Mouse (Mus musculus): ENCODE results near the gene Tspan18. TPM values are rescaled to one million over a fixed set of nuclear protein-coding genes. Genes with fewer than 3 reads are reported as not detected.

The Tspan18 gene
- polyA plus RNA-seq, 1 experiment from 2014 or later: 16.9 TPM

DNA sequence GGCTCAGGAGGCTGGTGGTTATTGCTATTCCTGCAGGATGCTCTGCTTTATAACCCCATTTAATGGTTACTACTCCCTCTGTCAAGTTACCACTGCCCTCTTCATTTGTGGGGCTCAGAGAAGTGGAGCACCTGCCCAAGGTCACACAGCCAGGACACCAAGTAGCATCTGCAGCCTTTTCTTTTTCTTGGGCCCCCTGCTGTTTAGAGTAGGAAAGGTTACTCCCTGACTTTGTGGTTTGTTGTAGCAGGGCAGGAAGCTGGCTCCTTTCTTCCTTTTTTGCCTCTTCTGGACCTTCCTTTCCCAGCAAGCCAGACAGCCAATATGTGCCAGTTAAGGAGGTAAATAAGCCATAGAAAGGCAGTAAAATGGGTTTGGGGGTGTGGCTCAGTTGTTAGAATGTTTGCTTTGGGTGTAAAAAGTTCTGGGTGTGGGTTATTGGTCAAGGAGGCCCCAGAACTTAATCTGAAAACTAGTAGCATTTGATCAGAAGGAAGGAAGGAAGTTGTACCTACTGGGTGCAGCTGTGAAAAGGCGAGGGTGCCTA lies 179.7 kb downstream of the Tspan18 start:
- Histone ChIP-seq H3K4me3 (no peak overlapping the region), H3K9me3 (no peaks in the 10 kb centered on the region), H3K36me3 (no peaks in the 10 kb centered on the region), H3K27me3 (no peaks in the 10 kb centered on the region), H3K4me1 (peaks cover 16% of the 10 kb centered on the region), H3K4me2 (replicated peaks) (no peak overlapping the region), H3K9ac (replicated peaks) (no peak overlapping the region), H3K27ac (replicated peaks) (no peak overlapping the region)
- no peak for ATAC-seq (replicated peaks)
- WGBS: 92% methylated on average over 1 of the region's 1 CpGs

DNA sequence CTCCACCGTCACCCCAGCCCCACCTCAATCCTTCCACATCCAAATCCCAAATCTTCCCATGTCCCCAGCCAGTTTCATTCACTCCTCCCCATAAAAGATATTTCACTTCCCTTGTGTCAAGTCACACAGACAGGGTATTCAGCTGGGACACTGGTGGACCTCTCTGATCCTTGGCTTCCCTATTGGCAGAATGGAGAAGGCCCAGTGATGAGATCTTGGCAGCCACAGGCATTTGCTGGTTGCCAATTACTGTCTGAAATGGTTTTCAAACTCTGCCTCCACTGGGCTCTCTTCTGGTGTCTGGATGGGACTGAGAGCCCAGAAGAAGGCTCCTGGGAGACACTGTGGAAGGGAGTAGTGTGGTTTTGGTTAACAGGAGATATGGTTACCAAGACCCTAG lies 180.5 kb downstream of the Tspan18 start:
- H3K4me3 ChIP-seq: no peak overlapping the region
- H3K27me3 ChIP-seq: no peaks in the 10 kb centered on the region
- H3K9ac ChIP-seq (replicated peaks): no peak overlapping the region
- no peaks in the 10 kb centered on the region for H3K36me3 ChIP-seq
- 72% methylated on average over 1 of the region's 1 CpGs for WGBS
- H3K27ac ChIP-seq (replicated peaks): no peak overlapping the region
- no peak overlapping the region for H3K4me2 ChIP-seq (replicated peaks)
- no peak for ATAC-seq (replicated peaks)
- H3K9me3 ChIP-seq: no peaks in the 10 kb centered on the region
- H3K4me1 ChIP-seq: peaks cover 16% of the 10 kb centered on the region

DNA sequence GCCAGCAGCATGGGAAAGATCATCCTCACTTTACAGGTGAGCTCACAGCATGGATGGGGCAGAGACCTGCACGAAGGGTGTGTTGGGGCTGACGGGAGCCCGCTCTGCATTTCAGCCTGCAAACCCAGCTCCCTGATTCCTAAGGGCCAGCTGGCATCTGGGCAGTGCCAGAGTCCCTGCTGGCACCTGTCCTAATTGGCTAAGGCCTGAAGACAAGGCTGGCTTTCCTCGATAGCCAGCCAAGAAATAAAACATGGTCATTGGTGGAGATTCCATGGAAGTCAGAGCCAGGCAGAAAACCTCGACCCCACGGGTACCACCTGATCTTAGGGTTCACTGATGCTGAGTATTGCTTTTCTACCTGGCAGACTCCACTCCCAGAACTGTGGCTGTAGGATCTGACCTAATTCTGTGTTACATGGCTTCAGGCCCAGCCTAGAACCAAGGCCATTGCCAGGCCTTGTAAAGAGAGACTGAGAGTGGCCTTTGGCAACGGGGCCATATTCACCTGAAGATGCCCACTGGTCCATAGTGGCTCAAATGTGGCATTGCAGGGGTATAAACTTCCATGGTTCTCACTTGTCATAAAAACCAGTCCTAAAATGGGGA lies 181.3 kb downstream of the Tspan18 start:
- Histone ChIP-seq H3K4me1 (peaks cover 16% of the 10 kb centered on the region), H3K9ac (replicated peaks) (no peak overlapping the region), H3K27me3 (no peaks in the 10 kb centered on the region), H3K4me3 (no peak overlapping the region), H3K27ac (replicated peaks) (no peak overlapping the region), H3K36me3 (no peaks in the 10 kb centered on the region), H3K9me3 (no peaks in the 10 kb centered on the region), H3K4me2 (replicated peaks) (no peak overlapping the region)
- WGBS: 52% methylated on average over 7 of the region's 7 CpGs
- ATAC-seq (replicated peaks): peak; percentile 53; the same call in 1 of the 2 replicates

DNA sequence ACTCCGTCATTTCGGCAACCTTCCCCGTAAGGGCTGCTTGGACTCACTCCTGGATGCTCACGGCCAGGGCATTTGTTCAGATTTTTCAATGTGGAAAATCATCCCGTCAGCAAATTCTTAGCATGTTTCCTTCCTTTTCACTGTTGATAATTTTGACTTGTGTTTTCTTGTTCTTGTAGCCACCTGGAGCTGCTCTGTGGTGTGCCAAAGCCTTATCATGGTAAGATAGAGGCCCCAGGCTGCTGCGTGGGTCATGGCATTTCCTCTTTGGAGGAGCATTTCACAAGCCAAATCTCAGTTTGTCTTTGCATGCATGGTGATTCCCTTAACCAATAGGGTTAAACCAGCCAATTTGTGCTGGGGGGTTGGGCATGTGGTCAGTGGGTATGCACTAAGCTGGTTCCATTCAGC lies 182.1 kb downstream of the Tspan18 start:
- H3K27me3 ChIP-seq: no peaks in the 10 kb centered on the region
- H3K9ac ChIP-seq (replicated peaks): no peak overlapping the region
- no peak overlapping the region for H3K4me2 ChIP-seq (replicated peaks)
- H3K4me1 ChIP-seq: peaks cover 16% of the 10 kb centered on the region
- H3K36me3 ChIP-seq: no peaks in the 10 kb centered on the region
- H3K4me3 ChIP-seq: no peak overlapping the region
- H3K9me3 ChIP-seq: no peaks in the 10 kb centered on the region
- H3K27ac ChIP-seq (replicated peaks): no peak overlapping the region
- WGBS: 68% methylated on average over 6 of the region's 6 CpGs
- no peak for ATAC-seq (replicated peaks)

Other genes with a start within 250 kb of the Tspan18 start
- 90.5 and 110 TPM in 2 replicates for gene Trp53i11, start 147.0 kb downstream of the Tspan18 start, polyA plus RNA-seq (2015; fragmentation: Nextera tagmentation; extraction: Ambion mirVana)
- 17.6 and 19.6 TPM in 2 replicates for gene Cd82, start 128.6 kb upstream of the Tspan18 start, polyA plus RNA-seq (2015; fragmentation: Nextera tagmentation; extraction: Ambion mirVana)
- gene Gm10803, start 226.1 kb upstream of the Tspan18 start, polyA plus RNA-seq (2015; fragmentation: Nextera tagmentation; extraction: Ambion mirVana): not detected in 2 replicates